Mouse (Mus musculus) E14TG2a.4 (cell line): ENCODE measurements around the gene Nsmce1.

Experiments used
- H3K27me3 ChIP-seq: 2 replicates; pipeline ENCODE4 v1.6.1; 2014; ENCODE audit warnings: low read length, control low read depth; ENCODE audit not compliant: insufficient read depth
- H3K36me3 ChIP-seq: 2 replicates; pipeline ENCODE4 v1.6.1; 2014; ENCODE audit warnings: low read length, control low read depth; ENCODE audit not compliant: insufficient read depth
- H3K4me1 ChIP-seq: replicated peaks from 2 replicates; pipeline ENCODE4 v1.6.1; 2014; ENCODE audit warnings: low read depth, low read length, control low read depth
- H3K4me3 ChIP-seq: replicated peaks from 2 replicates; pipeline ENCODE4 v1.5.1; 2014; ENCODE audit warnings: mild to moderate bottlenecking, low read length
- H3K9me3 ChIP-seq: 2 replicates; pipeline ENCODE4 v1.6.1; 2014; ENCODE audit warnings: low read length, control low read depth
- CTCF ChIP-seq: conservative IDR thresholded peaks from 2 replicates; pipeline ENCODE4 v1.5.1; 2014; ENCODE audit warnings: low read length
- NANOG ChIP-seq: IDR thresholded peaks from 2 replicates; pipeline ENCODE4 v1.6.1; 2014; ENCODE audit warnings: borderline replicate concordance, low read length, mixed read lengths
- POU5F1 ChIP-seq: IDR thresholded peaks from 2 replicates; pipeline ENCODE4 v1.6.1; 2014; ENCODE audit warnings: low read length, borderline replicate concordance

Nsmce1 gene

DNA sequence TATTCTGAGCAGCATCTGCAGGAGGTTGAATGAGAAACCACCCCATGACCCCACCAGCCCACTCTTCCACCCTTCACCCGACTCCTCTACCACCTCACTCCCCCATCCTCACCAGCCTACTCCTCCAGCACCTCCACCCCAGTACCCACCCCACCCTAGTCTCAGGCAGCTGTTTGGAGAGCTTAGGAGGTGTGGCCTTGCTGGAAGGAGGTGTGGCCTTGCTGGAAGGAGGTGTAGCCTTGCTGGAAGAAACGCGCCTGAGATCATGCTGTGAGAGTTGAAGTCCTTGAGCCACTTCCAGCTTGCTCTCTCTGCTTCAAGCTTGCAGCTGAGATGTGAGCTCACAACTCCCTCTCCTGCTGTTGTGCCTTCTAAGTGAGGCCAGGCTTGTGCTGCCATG lies 73.0 kb downstream of the Nsmce1 start:
- Histone ChIP-seq H3K36me3 (peaks cover 5% of the 10 kb centered on the region; the same call in 1 of the 2 replicates), H3K9me3 (peaks cover 3% of the 10 kb centered on the region; the same call in 1 of the 2 replicates), H3K4me1 (peaks cover 60% of the 10 kb centered on the region), H3K4me3 (peak overlapping the region; percentile 49), H3K27me3 (no peaks in the 10 kb centered on the region)
- TF ChIP-seq NANOG: no peak
- no peak for TF ChIP-seq CTCF
- TF ChIP-seq POU5F1: no peak
